In the genomic region with DNA sequence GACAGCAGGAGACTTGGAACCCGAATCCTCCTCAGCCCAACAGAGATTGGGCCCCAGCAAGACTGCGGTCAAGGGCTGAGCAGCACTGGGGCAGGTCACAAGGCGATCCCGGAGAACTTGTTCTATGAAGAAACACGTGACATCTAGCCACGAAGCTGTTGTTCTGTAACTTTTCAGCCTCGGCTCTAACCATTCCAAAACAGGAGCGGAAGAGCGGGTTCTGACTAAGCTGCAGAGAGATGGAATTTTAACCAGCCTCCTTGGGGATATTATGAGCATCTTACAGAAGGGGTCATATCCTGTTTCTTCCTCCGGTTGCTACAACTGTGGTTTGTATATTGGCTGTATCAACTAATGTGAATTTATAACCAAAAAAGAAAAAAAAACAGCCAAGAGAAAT, we compare ENCODE assay signal across 9 mouse cellular contexts. TPM values are rescaled to one million over a fixed set of nuclear protein-coding genes. Genes with fewer than 3 reads are reported as not detected.
DNase-seq lines count a peak whose midpoint lies in the region; ATAC-seq lines count a peak whose summit lies in the region.
"Had no signal": no experiment of that assay in that cellular context is flagged by ENCODE, and none has a peak within 500 bp of the region (broad histone marks: within the 10 kb centered on the region; RNA-seq: fewer than 3 reads in every experiment).

No protein-coding gene starts in this region.

- 51% methylated on average over 10 of the region's 10 CpGs for WGBS in forebrain, embryonic 10.5 days
- 37% methylated on average over 10 of the region's 10 CpGs for WGBS in intestine, embryonic 16.5 days

- 0 out of 2 replicates have a peak overlapping the region, but pooled peaks have one; percentile 25 for H3K9ac ChIP-seq in intestine, embryonic 16.5 days (ENCODE audit: low read depth, low read length)
- H3K9ac ChIP-seq: liver, embryonic 14.5 days had no signal

- DNase-seq in ovary, adult 18-20 months (ENCODE audit: low spot score), result peak; percentile 10
- DNase-seq in ovary, postnatal 10 days (ENCODE audit: low spot score), result no peak
- peak; percentile 30 for DNase-seq in forebrain, embryonic 10.5 days (ENCODE audit: extremely low spot score, low spot score)
- DNase-seq in lung, postnatal 14 days, result peak; percentile 21
- DNase-seq in spleen, adult 18-20 months, result no peak
- DNase-seq in liver, result no peak

- ATAC-seq in intestine, embryonic 16.5 days, result no peak
- no peak for ATAC-seq in granulocyte monocyte progenitor cell, adult 5-6 weeks (replicated peaks; ENCODE audit: poor library complexity, severe bottlenecking)

- H3K4me3 ChIP-seq in forebrain, embryonic 10.5 days, result no peak overlapping the region
- H3K4me3 ChIP-seq in intestine, embryonic 16.5 days (ENCODE audit: low read length), result no peak overlapping the region

- H3K9me3 ChIP-seq in forebrain, embryonic 10.5 days, result no peaks in the 10 kb centered on the region
- H3K9me3 ChIP-seq in intestine, embryonic 16.5 days (ENCODE audit: control insufficient read depth, low read length), result no peaks in the 10 kb centered on the region

- no peaks in the 10 kb centered on the region for H3K27me3 ChIP-seq in forebrain, embryonic 10.5 days (ENCODE audit: poor library complexity, severe bottlenecking)
- H3K27me3 ChIP-seq in intestine, embryonic 16.5 days (replicated peaks; ENCODE audit: control insufficient read depth, insufficient read depth, low read length), result no peaks in the 10 kb centered on the region

- H3K27ac ChIP-seq in forebrain, embryonic 10.5 days, result 0 out of 2 replicates have a peak overlapping the region, but pooled peaks have one; percentile 53
- peak overlapping the region; percentile 76; the same call in 1 of the 2 replicates for H3K27ac ChIP-seq in intestine, embryonic 16.5 days (ENCODE audit: low read length)
- H3K27ac ChIP-seq: liver, embryonic 14.5 days had no signal

- no peaks in the 10 kb centered on the region for H3K36me3 ChIP-seq in forebrain, embryonic 10.5 days (replicated peaks)
- no peaks in the 10 kb centered on the region for H3K36me3 ChIP-seq in intestine, embryonic 16.5 days (ENCODE audit: control insufficient read depth, insufficient read depth, low read length)

- peaks cover 9% of the 10 kb centered on the region for H3K4me1 ChIP-seq in forebrain, embryonic 10.5 days
- no peaks in the 10 kb centered on the region for H3K4me1 ChIP-seq in intestine, embryonic 16.5 days (ENCODE audit: control insufficient read depth, insufficient read depth, low read length)

- H3K4me2 ChIP-seq in intestine, embryonic 16.5 days (ENCODE audit: low read depth, low read length), result no peak overlapping the region

RNA-seq across cellular contexts. Expression of a gene that starts 38.4 kb away (rescaled TPM):
- not detected in 2 replicates for polyA plus RNA-seq in forebrain, embryonic 10.5 days (2016; fragmentation: Nextera tagmentation; extraction: Ambion mirVana)
- not detected in 2 replicates for polyA plus RNA-seq in intestine, embryonic 16.5 days (2015; fragmentation: Nextera tagmentation; extraction: Ambion mirVana)
- 5.2 TPM in 1 of 2 replicates, not detected in the other for total RNA-seq in granulocyte monocyte progenitor cell, adult 5-6 weeks (2014; fragmentation: Nextera tagmentation)
- 0.17 and 0.26 TPM in 2 replicates for total RNA-seq in granulocyte monocyte progenitor cell, adult 5-6 weeks (2017)

Comparison
In these comparisons a context has a peak if more than half of its experiments do, and no peak if none do; other contexts are left out.
1. DNase-seq: peak in ovary, adult 18-20 months (single experiment), forebrain, embryonic 10.5 days (single experiment) and lung, postnatal 14 days (single experiment); none in ovary, postnatal 10 days (single experiment), spleen, adult 18-20 months (0 of 2) and liver (single experiment).